In genomic region chr13:21179724-21180550, GRCm38 (mm10) we compare ENCODE assay signal across 8 mouse cellular contexts. TPM values are rescaled to one million over a fixed set of nuclear protein-coding genes. Genes with fewer than 3 reads are reported as not detected.
DNase-seq lines count a peak whose midpoint lies in the region; ATAC-seq and TF ChIP-seq lines count a peak whose summit lies in the region.

No protein-coding gene starts in this region.

- H3K9me3 ChIP-seq in embryonic facial prominence, embryonic 11.5 days (replicated peaks; ENCODE audit: control insufficient read depth, low read length) = no peaks in the 10 kb centered on the region
- no peaks in the 10 kb centered on the region for H3K9me3 ChIP-seq in limb, embryonic 13.5 days
- H3K9me3 ChIP-seq in midbrain, embryonic 15.5 days = no peaks in the 10 kb centered on the region

- H3K4me3 ChIP-seq in embryonic facial prominence, embryonic 11.5 days (ENCODE audit: low read depth, low read length) = peak overlapping the region; percentile 100
- peak overlapping the region; percentile 97 for H3K4me3 ChIP-seq in kidney, adult 2 months (ENCODE audit: insufficient read depth, low read depth, low read length)
- peak overlapping the region; percentile 99 for H3K4me3 ChIP-seq in limb, embryonic 13.5 days
- H3K4me3 ChIP-seq in midbrain, embryonic 15.5 days = peak overlapping the region; percentile 100
- H3K4me3 ChIP-seq in spleen, adult 2 months (ENCODE audit: extremely low read depth, insufficient read depth, insufficient read length) = peak overlapping the region; percentile 88

- DNase-seq in 3134 (ENCODE audit: extremely low read depth, insufficient read length, low spot score) = peak; percentile 92
- peak; percentile 82 for DNase-seq in adrenal gland, postnatal 25 days
- DNase-seq in embryonic facial prominence, embryonic 11.5 days (ENCODE audit: low spot score) = peak; percentile 91
- peak; percentile 95 to 97 for DNase-seq in heart, adult 18-20 months
- DNase-seq in kidney, adult 2 months = peak; percentile 96
- peak; percentile 79 to 87 for DNase-seq in spleen, adult 2 months (ENCODE audit: low read depth in 1 of 2, low spot score in 2 of 2)

- no peaks in the 10 kb centered on the region for H3K27me3 ChIP-seq in embryonic facial prominence, embryonic 11.5 days (ENCODE audit: control insufficient read depth, insufficient read depth, low read length)
- H3K27me3 ChIP-seq in kidney, adult 2 months (replicated peaks; ENCODE audit: control insufficient read depth, insufficient read depth, low read length) = no peaks in the 10 kb centered on the region
- no peaks in the 10 kb centered on the region for H3K27me3 ChIP-seq in limb, embryonic 13.5 days
- H3K27me3 ChIP-seq in midbrain, embryonic 15.5 days (replicated peaks) = no peaks in the 10 kb centered on the region
- no peaks in the 10 kb centered on the region for H3K27me3 ChIP-seq in spleen, adult 2 months (ENCODE audit: control insufficient read depth, insufficient read depth, low read length)

- WGBS in embryonic facial prominence, embryonic 11.5 days = under 1% methylated on average over 78 of the region's 80 CpGs
- under 1% methylated on average over 80 of the region's 80 CpGs for WGBS in kidney, adult 2 months
- under 1% methylated on average over 69 of the region's 80 CpGs for WGBS in limb, embryonic 13.5 days
- WGBS in midbrain, embryonic 15.5 days = 2% methylated on average over 80 of the region's 80 CpGs
- under 1% methylated on average over 75 of the region's 80 CpGs for WGBS in spleen, adult 2 months

- peaks cover 4% of the 10 kb centered on the region; the same call in 1 of the 2 replicates for H3K4me1 ChIP-seq in embryonic facial prominence, embryonic 11.5 days (ENCODE audit: control insufficient read depth, insufficient read depth, low read length)
- no peaks in the 10 kb centered on the region; the same call in 1 of the 2 replicates for H3K4me1 ChIP-seq in kidney, adult 2 months (ENCODE audit: control insufficient read depth, insufficient read depth, low read length)
- H3K4me1 ChIP-seq in limb, embryonic 13.5 days = peaks cover 31% of the 10 kb centered on the region
- peaks cover 31% of the 10 kb centered on the region for H3K4me1 ChIP-seq in midbrain, embryonic 15.5 days
- no peaks in the 10 kb centered on the region; the same call in 1 of the 2 replicates for H3K4me1 ChIP-seq in spleen, adult 2 months (ENCODE audit: control insufficient read depth, insufficient read depth, insufficient read length)

- no peak for TF ChIP-seq CTCF in kidney, adult 2 months (conservative IDR thresholded peaks at IDR 0.05; ENCODE audit: insufficient read depth, insufficient read length, low read depth, low read length)
- TF ChIP-seq CTCF in spleen, adult 2 months (IDR thresholded peaks at IDR 0.05; ENCODE audit: extremely low read depth, insufficient read depth, insufficient read length, insufficient replicate concordance) = no peak

- peak overlapping the region; percentile 95 for H3K9ac ChIP-seq in embryonic facial prominence, embryonic 11.5 days (replicated peaks; ENCODE audit: low read length)
- peak overlapping the region; percentile 96 for H3K9ac ChIP-seq in limb, embryonic 13.5 days
- H3K9ac ChIP-seq in midbrain, embryonic 15.5 days = peak overlapping the region; percentile 78

- H3K36me3 ChIP-seq in embryonic facial prominence, embryonic 11.5 days (replicated peaks; ENCODE audit: control insufficient read depth, insufficient read depth, low read depth, low read length) = peaks cover 6% of the 10 kb centered on the region
- no peaks in the 10 kb centered on the region; the same call in 1 of the 2 replicates for H3K36me3 ChIP-seq in kidney, adult 2 months (ENCODE audit: control insufficient read depth, insufficient read depth, low read length)
- H3K36me3 ChIP-seq in limb, embryonic 13.5 days = peaks cover 34% of the 10 kb centered on the region
- peaks cover 12% of the 10 kb centered on the region; the same call in 1 of the 2 replicates for H3K36me3 ChIP-seq in midbrain, embryonic 15.5 days (replicated peaks)
- H3K36me3 ChIP-seq in spleen, adult 2 months (ENCODE audit: control insufficient read depth, insufficient read depth, low read length) = peaks cover 13% of the 10 kb centered on the region

- peak overlapping the region; percentile 81 for H3K4me2 ChIP-seq in embryonic facial prominence, embryonic 11.5 days (ENCODE audit: low read depth, low read length)
- peak overlapping the region; percentile 83 for H3K4me2 ChIP-seq in limb, embryonic 13.5 days (replicated peaks)
- H3K4me2 ChIP-seq in midbrain, embryonic 15.5 days = peak overlapping the region; percentile 73

- TF ChIP-seq POLR2A in kidney, adult 2 months (IDR thresholded peaks at IDR 0.05; ENCODE audit: low read depth, low read length) = no peak
- peak; percentile 11 for TF ChIP-seq POLR2A in spleen, adult 2 months (IDR thresholded peaks at IDR 0.05; ENCODE audit: low read depth, low read length)

- H3K27ac ChIP-seq in embryonic facial prominence, embryonic 11.5 days (replicated peaks; ENCODE audit: low read depth, low read length) = peak overlapping the region; percentile 94
- H3K27ac ChIP-seq in kidney, adult 2 months (ENCODE audit: insufficient read depth, low read depth, low read length) = peak overlapping the region; percentile 95
- H3K27ac ChIP-seq in limb, embryonic 13.5 days = peak overlapping the region; percentile 97
- peak overlapping the region; percentile 98 for H3K27ac ChIP-seq in midbrain, embryonic 15.5 days
- H3K27ac ChIP-seq in spleen, adult 2 months (ENCODE audit: insufficient read depth, low read length) = peak overlapping the region; percentile 98

- peak; percentile 96 for ATAC-seq in embryonic facial prominence, embryonic 11.5 days (replicated peaks; ENCODE audit: insufficient number of reproducible peaks, low FRiP score, low TSS enrichment, low read depth)
- peak; percentile 96 for ATAC-seq in limb, embryonic 13.5 days (ENCODE audit: low FRiP score, low read depth)
- peak; percentile 97 for ATAC-seq in midbrain, embryonic 15.5 days (replicated peaks)

RNA-seq across cellular contexts. Expression of gene Trim27, which starts 0.7 kb away (rescaled TPM):
- total RNA-seq in adrenal gland, postnatal 25 days (2021) = 49.2 and 59.6 TPM in 2 replicates
- 148 and 160 TPM in 2 replicates for polyA plus RNA-seq in embryonic facial prominence, embryonic 11.5 days (2014; fragmentation: Nextera tagmentation; extraction: Ambion mirVana)
- total RNA-seq in heart, adult 18-20 months (2021) = 10 to 100 TPM; 20.5 to 21.4 TPM
- polyA plus RNA-seq in kidney, adult 2 months (2012; rRNA removed) = 29.9 and 30.2 TPM in 2 replicates
- 139 and 140 TPM in 2 replicates for polyA plus RNA-seq in limb, embryonic 13.5 days (2015; fragmentation: Nextera tagmentation; extraction: Ambion mirVana)
- polyA plus RNA-seq in midbrain, embryonic 15.5 days (2015; fragmentation: Nextera tagmentation; extraction: Ambion mirVana) = 81.0 and 89.9 TPM in 2 replicates
- 63.9 and 82.1 TPM in 2 replicates for polyA plus RNA-seq in spleen, adult 2 months (2012; rRNA removed)

RNA-seq across cellular contexts. Expression of gene Olfr1368, which starts 34.3 kb away (rescaled TPM):
- total RNA-seq in adrenal gland, postnatal 25 days (2021) = not detected in 2 replicates
- not detected in 2 replicates for polyA plus RNA-seq in embryonic facial prominence, embryonic 11.5 days (2014; fragmentation: Nextera tagmentation; extraction: Ambion mirVana)
- total RNA-seq in heart, adult 18-20 months (2021) = not detected
- not detected in 2 replicates for polyA plus RNA-seq in kidney, adult 2 months (2012; rRNA removed)
- polyA plus RNA-seq in limb, embryonic 13.5 days (2015; fragmentation: Nextera tagmentation; extraction: Ambion mirVana) = not detected in 2 replicates
- not detected in 2 replicates for polyA plus RNA-seq in midbrain, embryonic 15.5 days (2015; fragmentation: Nextera tagmentation; extraction: Ambion mirVana)
- polyA plus RNA-seq in spleen, adult 2 months (2012; rRNA removed) = not detected in 2 replicates

RNA-seq across cellular contexts. Expression of gene Olfr263, which starts 50.5 kb away (rescaled TPM):
- not detected in 2 replicates for total RNA-seq in adrenal gland, postnatal 25 days (2021)
- polyA plus RNA-seq in embryonic facial prominence, embryonic 11.5 days (2014; fragmentation: Nextera tagmentation; extraction: Ambion mirVana) = not detected in 2 replicates
- not detected for total RNA-seq in heart, adult 18-20 months (2021)
- not detected in 2 replicates for polyA plus RNA-seq in kidney, adult 2 months (2012; rRNA removed)
- not detected in 2 replicates for polyA plus RNA-seq in limb, embryonic 13.5 days (2015; fragmentation: Nextera tagmentation; extraction: Ambion mirVana)
- polyA plus RNA-seq in midbrain, embryonic 15.5 days (2015; fragmentation: Nextera tagmentation; extraction: Ambion mirVana) = not detected in 2 replicates
- polyA plus RNA-seq in spleen, adult 2 months (2012; rRNA removed) = not detected in 2 replicates

Comparison
In these comparisons a context has a peak if more than half of its experiments do, and no peak if none do; other contexts are left out.
1. Peak in every context shown above with its lines: DNase-seq, ATAC-seq, H3K4me3 ChIP-seq and H3K27ac ChIP-seq.